Mouse (Mus musculus) forebrain, embryonic 14.5 days (tissue): ENCODE measurements around the gene B4galnt4. TPM values are rescaled to one million over a fixed set of nuclear protein-coding genes. Genes with fewer than 3 reads are reported as not detected.

ENCODE experiments used
- ATAC-seq: fragments of 200-750 bp; cut with Nextera tagmentation; 2 replicates; pipeline ENCODE4 v1.8.0; 2017; ENCODE audit warnings: mild to moderate bottlenecking, moderate library complexity
- DNase-seq: peaks from one replicate; pipeline ENCODE4 v3.0.0-alpha.2; 2015; ENCODE audit warnings: low spot score
- H3K27ac ChIP-seq: fragments of 300-500 bp; sonication (generic); 2 replicates; pipeline ENCODE4 v1.5.1; 2014; ENCODE audit warnings: low read depth, mild to moderate bottlenecking, control low read depth, low read length, moderate library complexity
- H3K27me3 ChIP-seq: fragments of 300-500 bp; sonication (generic); replicated peaks from 2 replicates; pipeline ENCODE4 v1.6.1; 2014; ENCODE audit warnings: low read length, control low read depth, mixed read lengths; ENCODE audit not compliant: control insufficient read depth, insufficient read depth
- H3K36me3 ChIP-seq: fragments of 300-500 bp; sonication (generic); 2 replicates; pipeline ENCODE4 v1.6.1; 2014; ENCODE audit warnings: low read length, control low read depth; ENCODE audit not compliant: control insufficient read depth, insufficient read depth
- H3K4me1 ChIP-seq: fragments of 300-500 bp; sonication (generic); 2 replicates; pipeline ENCODE4 v1.6.1; 2014; ENCODE audit warnings: antibody characterized with exemption, low read length, control low read depth; ENCODE audit not compliant: control insufficient read depth, insufficient read depth
- H3K4me2 ChIP-seq: fragments of 300-500 bp; sonication (generic); 2 replicates; pipeline ENCODE4 v1.6.1; 2014; ENCODE audit warnings: mild to moderate bottlenecking, control low read depth, low read length
- H3K4me3 ChIP-seq: fragments of 300-500 bp; sonication (generic); 2 replicates; pipeline ENCODE4 v1.5.1; 2014; ENCODE audit warnings: low read depth, low read length, control low read depth
- H3K9ac ChIP-seq: fragments of 300-500 bp; sonication (generic); 2 replicates; pipeline ENCODE4 v1.6.1; 2014; ENCODE audit warnings: mild to moderate bottlenecking, low read length, control low read depth, moderate library complexity
- H3K9me3 ChIP-seq: fragments of 300-500 bp; sonication (generic); replicated peaks from 2 replicates; pipeline ENCODE4 v1.6.1; 2016; ENCODE audit warnings: low read length, control low read depth, mixed read lengths; ENCODE audit not compliant: control insufficient read depth
- whole genome bisulfite sequencing: fragments of 180-500 bp; shearing (Covaris S2); extraction: QIAGEN DNeasy Blood & Tissue Kit; methylation state at CpG from one replicate; pipeline ENCODE4 v1.1.7; 2014; 5-methylcytosine and 5-hydroxymethylcytosine counted together
- polyA plus RNA-seq: library from polyadenylated mRNA; unstranded; fragments of >200 nt; fragmentation: Nextera tagmentation; extraction: Ambion mirVana; gene quantifications from 2 replicates; pipeline ENCODE4 v1.2.1, GENCODE M21; 2014

Gene B4galnt4
- polyA plus RNA-seq, 1 experiment from 2014 or later: 29.1 TPM

DNA sequence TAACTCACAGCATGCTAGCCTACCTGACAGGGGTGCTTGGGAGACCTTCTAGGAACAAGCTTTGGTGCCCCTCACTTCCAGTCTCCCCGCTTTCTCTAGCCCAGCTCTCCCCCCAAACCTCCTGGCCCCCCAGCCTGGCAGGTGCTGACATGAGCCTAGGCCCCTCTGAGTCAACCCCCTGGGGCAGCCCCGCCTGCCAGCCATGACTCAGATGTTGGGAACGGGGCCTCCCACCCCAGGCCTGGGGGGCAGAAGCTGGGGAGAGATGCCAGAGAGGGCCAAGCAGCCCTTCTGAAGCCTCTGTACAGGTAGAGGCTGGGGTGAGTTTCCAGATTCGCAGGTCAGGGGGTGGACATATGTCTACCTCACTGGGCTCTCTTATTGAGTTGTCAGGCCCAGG, 18.0 kb downstream of the B4galnt4 start:
- Histone ChIP-seq H3K9me3 (no peaks in the 10 kb centered on the region), H3K4me2 (no peak overlapping the region), H3K4me1 (no peaks in the 10 kb centered on the region), H3K4me3 (no peak overlapping the region), H3K27ac (no peak overlapping the region), H3K27me3 (no peaks in the 10 kb centered on the region), H3K9ac (no peak overlapping the region), H3K36me3 (no peaks in the 10 kb centered on the region)
- no peak for DNase-seq
- 87% methylated on average over 4 of the region's 4 CpGs for WGBS
- no peak for ATAC-seq

DNA sequence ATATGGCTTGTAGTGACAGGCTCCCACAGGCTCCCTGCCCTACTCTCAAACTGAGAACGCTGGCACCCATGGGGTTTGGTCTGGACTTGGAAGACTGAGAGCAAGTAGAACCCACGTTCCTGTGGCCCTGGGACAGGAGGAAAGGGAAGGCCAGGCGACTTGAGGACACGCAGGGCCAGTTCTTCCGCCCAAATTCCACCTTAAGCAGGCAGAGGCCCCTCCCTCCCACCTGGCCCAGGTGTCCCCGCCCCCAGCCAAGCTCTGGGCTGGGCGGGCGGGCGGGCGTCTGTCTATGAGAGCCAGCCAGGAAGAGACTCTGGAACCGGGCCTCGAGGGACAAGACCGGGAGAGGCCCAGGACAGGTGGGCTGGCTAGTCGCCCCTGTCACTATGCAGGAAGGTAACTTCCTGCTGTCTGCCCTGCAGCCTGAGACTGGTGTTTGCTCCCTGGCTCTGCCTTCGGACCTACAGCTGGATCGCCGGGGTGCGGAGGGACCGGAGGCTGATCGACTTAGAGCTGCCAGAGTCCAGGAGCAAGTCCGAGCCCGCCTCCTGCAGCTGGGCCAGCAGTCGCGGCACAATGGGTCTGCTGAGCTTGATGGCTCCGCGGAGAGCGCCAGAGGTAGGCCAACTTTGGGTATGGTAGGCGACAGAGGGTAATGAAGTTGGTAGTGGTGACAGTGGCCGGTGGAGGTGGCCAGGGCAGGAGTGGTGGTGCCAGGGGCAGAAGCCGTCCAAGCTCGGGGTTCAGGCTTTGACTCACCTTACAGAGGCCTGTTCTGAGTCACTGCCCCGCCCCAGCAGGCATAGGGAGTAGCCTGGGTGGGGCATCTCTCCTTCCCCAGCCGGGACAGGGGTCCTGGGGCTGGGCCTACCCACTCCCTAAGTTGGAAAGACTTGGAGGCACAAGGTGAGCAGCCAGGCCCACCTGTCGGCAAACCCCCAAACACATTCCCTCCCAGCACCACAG, 18.9 kb downstream of the B4galnt4 start:
- H3K4me2 ChIP-seq: no peak overlapping the region
- no peaks in the 10 kb centered on the region for H3K36me3 ChIP-seq
- no peaks in the 10 kb centered on the region for H3K27me3 ChIP-seq
- H3K9ac ChIP-seq: no peak overlapping the region
- DNase-seq (no peak), ATAC-seq (no peak)
- no peaks in the 10 kb centered on the region for H3K9me3 ChIP-seq
- no peaks in the 10 kb centered on the region for H3K4me1 ChIP-seq
- 28% methylated on average over 34 of the region's 34 CpGs for WGBS
- no peak overlapping the region for H3K4me3 ChIP-seq
- no peak overlapping the region for H3K27ac ChIP-seq

DNA sequence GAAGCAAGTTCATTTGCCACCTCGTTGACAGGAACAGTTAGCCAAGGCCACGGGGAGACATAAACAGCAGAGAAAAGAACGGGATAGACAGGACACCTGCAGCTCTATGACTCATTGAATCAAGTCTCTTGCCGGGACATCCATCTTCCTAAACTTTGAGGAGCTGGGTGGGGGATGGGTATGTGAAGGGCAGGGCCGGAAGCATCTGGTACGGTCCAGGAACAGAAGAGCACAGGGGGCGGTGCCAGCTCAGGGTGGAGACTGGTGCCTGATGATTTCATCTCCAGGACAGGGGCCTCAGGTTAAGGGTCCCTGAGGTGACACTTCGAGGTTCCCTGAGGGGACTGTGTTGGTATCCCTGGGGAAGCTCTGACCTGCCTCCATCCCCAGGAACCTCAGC, 27.0 kb downstream of the B4galnt4 start:
- Histone ChIP-seq H3K4me3 (no peak overlapping the region), H3K4me1 (no peaks in the 10 kb centered on the region), H3K27me3 (peaks cover 17% of the 10 kb centered on the region), H3K4me2 (no peak overlapping the region), H3K9ac (no peak overlapping the region), H3K36me3 (no peaks in the 10 kb centered on the region), H3K27ac (no peak overlapping the region), H3K9me3 (no peaks in the 10 kb centered on the region)
- DNase-seq (no peak), ATAC-seq (no peak)
- 59% methylated on average over 8 of the region's 8 CpGs for WGBS

DNA sequence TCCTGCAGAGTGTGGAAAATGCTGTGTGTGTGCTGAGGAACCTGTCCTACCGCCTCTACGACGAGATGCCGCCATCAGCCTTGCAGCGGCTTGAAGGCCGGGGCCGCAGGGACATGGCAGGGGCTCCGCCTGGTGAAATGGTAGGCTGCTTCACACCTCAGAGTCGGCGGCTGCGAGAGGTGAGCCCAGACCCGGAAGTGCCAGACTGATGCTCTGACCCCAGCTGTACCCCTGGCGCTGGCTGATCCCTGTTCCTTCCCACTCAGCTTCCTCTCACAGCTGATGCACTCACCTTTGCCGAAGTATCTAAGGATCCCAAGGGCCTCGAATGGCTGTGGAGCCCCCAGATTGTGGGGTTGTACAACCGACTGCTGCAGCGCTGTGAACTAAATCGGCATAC, 27.6 kb downstream of the B4galnt4 start:
- no peak for ATAC-seq
- no peak overlapping the region for H3K9ac ChIP-seq
- DNase-seq: no peak
- no peaks in the 10 kb centered on the region for H3K9me3 ChIP-seq
- WGBS: 31% methylated on average over 18 of the region's 18 CpGs
- no peak overlapping the region for H3K4me3 ChIP-seq
- H3K36me3 ChIP-seq: no peaks in the 10 kb centered on the region
- peaks cover 17% of the 10 kb centered on the region for H3K27me3 ChIP-seq
- no peaks in the 10 kb centered on the region for H3K4me1 ChIP-seq
- no peak overlapping the region for H3K4me2 ChIP-seq
- no peak overlapping the region for H3K27ac ChIP-seq

DNA sequence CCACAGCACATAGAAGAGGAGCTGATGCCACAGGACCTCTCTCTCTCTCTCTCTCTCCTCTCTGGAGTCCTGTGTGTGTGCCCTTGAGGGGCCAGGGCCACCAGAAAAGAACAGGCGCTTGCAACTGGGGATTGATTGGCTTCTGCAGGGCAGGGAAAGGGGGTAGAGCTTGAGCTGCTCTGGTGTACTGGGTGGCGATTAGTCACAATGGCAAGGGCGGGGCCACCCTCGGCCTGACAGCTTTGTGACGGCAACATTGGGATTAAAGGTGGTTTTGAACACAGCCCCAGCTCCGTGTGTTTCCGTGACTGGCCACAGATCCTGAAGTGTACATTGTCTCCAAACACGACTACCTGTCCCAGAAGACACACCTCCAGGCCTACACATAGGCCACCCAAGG, 29.3 kb downstream of the B4galnt4 start:
- no peak overlapping the region for H3K27ac ChIP-seq
- H3K36me3 ChIP-seq: no peaks in the 10 kb centered on the region
- no peak overlapping the region for H3K4me2 ChIP-seq
- H3K9ac ChIP-seq: no peak overlapping the region
- no peaks in the 10 kb centered on the region for H3K4me1 ChIP-seq
- no peak overlapping the region for H3K4me3 ChIP-seq
- no peak for DNase-seq
- WGBS: 44% methylated on average over 8 of the region's 8 CpGs
- ATAC-seq: no peak
- peaks cover 17% of the 10 kb centered on the region for H3K27me3 ChIP-seq
- H3K9me3 ChIP-seq: no peaks in the 10 kb centered on the region

DNA sequence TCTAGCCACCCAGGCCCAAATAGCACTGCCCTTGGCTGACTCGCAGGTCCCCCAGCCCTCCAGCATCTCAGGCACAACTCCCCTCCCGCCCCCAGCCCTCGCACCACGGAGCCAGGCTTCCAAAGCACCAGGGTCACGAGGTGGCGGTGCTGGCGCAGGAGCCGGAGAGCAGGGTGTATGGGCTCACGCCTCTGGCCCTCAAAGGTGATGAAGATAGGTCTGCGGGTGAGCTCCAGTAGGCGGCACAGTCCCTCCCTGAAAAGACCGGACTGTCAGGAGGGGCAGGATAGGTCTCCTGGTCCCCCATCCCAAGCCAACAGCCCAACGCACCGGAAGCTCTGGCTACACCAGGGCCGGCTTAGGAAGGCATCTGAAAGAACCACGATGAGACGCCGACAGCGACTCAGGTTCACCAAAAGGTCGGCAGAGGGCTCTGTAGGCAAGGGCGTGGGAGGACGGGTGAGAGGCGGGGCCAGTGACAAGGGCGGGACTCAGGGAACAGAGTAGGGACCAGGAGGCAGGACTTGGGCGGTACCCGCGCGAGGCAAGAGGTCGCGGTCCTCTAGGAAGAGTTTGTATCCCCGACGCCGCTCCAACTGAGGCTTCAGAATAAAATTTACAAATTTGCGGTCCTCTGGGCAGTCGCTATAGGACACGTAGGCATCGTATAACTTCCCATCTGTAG, 31.3 kb downstream of the B4galnt4 start:
- Histone ChIP-seq H3K9ac (no peak overlapping the region; the same call in 1 of the 2 replicates), H3K27me3 (peaks cover 16% of the 10 kb centered on the region)
- 6% methylated on average over 37 of the region's 37 CpGs for WGBS

DNA sequence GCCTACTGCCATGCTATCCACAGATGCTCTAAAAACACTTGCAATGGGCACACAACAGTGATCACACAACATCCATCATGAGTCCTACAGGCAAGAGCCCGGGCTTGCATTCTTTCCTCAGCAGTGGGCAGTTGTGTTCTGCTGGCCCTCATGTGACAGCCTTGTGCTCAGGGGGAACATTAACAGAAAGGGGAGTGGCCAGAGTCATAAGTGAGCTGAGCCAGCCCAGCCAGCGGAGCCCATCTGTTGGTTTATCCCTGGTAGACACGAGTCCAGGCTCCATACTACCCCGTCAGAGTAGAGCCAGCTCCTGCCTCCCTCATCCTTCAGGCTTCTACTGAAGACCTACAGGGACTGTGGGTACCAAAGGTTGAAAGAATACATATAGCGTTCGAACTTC, 33.0 kb downstream of the B4galnt4 start:
- Histone ChIP-seq H3K4me1 (no peaks in the 10 kb centered on the region), H3K27ac (no peak overlapping the region), H3K4me3 (no peak overlapping the region), H3K9ac (no peak overlapping the region), H3K36me3 (no peaks in the 10 kb centered on the region), H3K9me3 (no peaks in the 10 kb centered on the region), H3K27me3 (peaks cover 2% of the 10 kb centered on the region), H3K4me2 (no peak overlapping the region)
- 93% methylated on average over 6 of the region's 6 CpGs for WGBS
- ATAC-seq: no peak
- no peak for DNase-seq

More for the DNA sequence above, 31.3 kb downstream of the B4galnt4 start:
- H3K4me2 ChIP-seq: peak overlapping the region; percentile 41
- H3K27ac ChIP-seq: no peak overlapping the region
- H3K36me3 ChIP-seq: no peaks in the 10 kb centered on the region
- peak overlapping the region; percentile 4; the same call in 1 of the 2 replicates for H3K4me3 ChIP-seq
- H3K4me1 ChIP-seq: no peaks in the 10 kb centered on the region
- ATAC-seq: peak; percentile 83
- peak; percentile 65 for DNase-seq
- H3K9me3 ChIP-seq: no peaks in the 10 kb centered on the region

DNA sequence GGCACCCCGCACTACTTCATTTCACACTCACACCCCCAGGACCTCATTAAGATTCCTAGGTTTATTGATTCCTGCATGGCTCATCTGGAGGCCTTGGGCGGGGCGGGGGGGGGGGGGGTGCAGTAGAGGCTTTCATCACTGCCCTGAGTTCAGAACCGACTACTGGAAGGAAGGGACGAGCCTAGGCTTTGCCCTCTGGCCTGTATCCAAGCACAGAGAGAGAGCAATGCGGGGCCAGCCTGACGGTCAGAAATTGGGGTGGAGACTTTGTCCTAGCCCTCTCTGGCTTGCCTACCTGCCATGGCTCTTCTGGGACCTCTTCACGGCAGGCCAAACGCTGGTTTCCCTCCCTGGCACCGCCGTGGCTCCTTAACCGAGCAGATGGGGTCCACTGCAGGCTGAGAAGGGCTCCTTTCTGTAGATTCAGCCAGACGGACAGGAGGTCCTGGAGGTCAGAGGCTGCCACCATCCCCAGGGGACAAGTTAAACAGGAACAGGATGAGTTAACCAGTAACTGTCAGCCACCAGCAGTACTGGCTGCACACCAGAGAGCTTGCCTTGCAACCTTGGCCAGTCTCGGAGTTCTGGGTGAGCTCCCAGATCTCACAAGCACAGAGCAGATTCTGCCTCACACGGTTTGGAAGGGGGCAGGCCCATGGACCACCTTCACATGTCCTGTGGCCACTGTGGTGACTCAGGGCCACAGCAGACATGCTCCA, 33.7 kb downstream of the B4galnt4 start:
- Histone ChIP-seq H3K36me3 (no peaks in the 10 kb centered on the region), H3K27ac (no peak overlapping the region), H3K27me3 (peaks cover 6% of the 10 kb centered on the region), H3K4me2 (no peak overlapping the region), H3K4me3 (no peak overlapping the region), H3K9ac (no peak overlapping the region), H3K9me3 (no peaks in the 10 kb centered on the region), H3K4me1 (no peaks in the 10 kb centered on the region)
- no peak for DNase-seq
- 76% methylated on average over 15 of the region's 15 CpGs for WGBS
- no peak for ATAC-seq
